Mouse (Mus musculus) lung, embryonic 15.5 days (tissue): ENCODE data around the gene Mtch1. TPM values are rescaled to one million over a fixed set of nuclear protein-coding genes. Genes with fewer than 3 reads are reported as not detected.
A peak's percentile ranks its signal among the peaks of the same experiment; 100 is the strongest.

Experiments used
- ATAC-seq: fragments of 200-750 bp; cut with Nextera tagmentation; 2 replicates; pipeline ENCODE4 v1.8.0; 2017; ENCODE audit warnings: moderate number of reproducible peaks, borderline replicate concordance; ENCODE audit not compliant: low FRiP score, low TSS enrichment; ENCODE audit errors: extremely low read depth
- H3K27ac ChIP-seq: fragments of 300-500 bp; sonication (generic); 2 replicates; pipeline ENCODE4 v1.5.1; 2015; ENCODE audit warnings: moderate library complexity, mild to moderate bottlenecking, inconsistent platforms
- H3K27me3 ChIP-seq: fragments of 300-500 bp; sonication (generic); 2 replicates; pipeline ENCODE4 v1.6.1; 2015; ENCODE audit warnings: inconsistent platforms
- H3K36me3 ChIP-seq: fragments of 300-500 bp; sonication (generic); 2 replicates; pipeline ENCODE4 v1.6.1; 2015; ENCODE audit warnings: inconsistent platforms
- H3K4me1 ChIP-seq: fragments of 300-500 bp; sonication (generic); 2 replicates; pipeline ENCODE4 v1.6.1; 2015; ENCODE audit warnings: inconsistent platforms
- H3K4me2 ChIP-seq: fragments of 300-500 bp; sonication (generic); 2 replicates; pipeline ENCODE4 v1.6.1; 2015; ENCODE audit warnings: inconsistent platforms, mild to moderate bottlenecking, moderate library complexity
- H3K4me3 ChIP-seq: fragments of 300-500 bp; sonication (generic); 2 replicates; pipeline ENCODE4 v1.5.1; 2015; ENCODE audit warnings: mild to moderate bottlenecking, inconsistent platforms
- H3K9ac ChIP-seq: fragments of 300-500 bp; sonication (generic); 2 replicates; pipeline ENCODE4 v1.6.1; 2015; ENCODE audit warnings: inconsistent platforms
- H3K9me3 ChIP-seq: fragments of 300-500 bp; sonication (generic); 2 replicates; pipeline ENCODE4 v1.6.1; 2016; ENCODE audit warnings: inconsistent platforms
- WGBS: fragments of 180-500 bp; shearing (Covaris S2); methylation state at CpG from one replicate; pipeline ENCODE4 v1.1.7; 2015; 5-methylcytosine and 5-hydroxymethylcytosine counted together
- polyA plus RNA-seq: library from polyadenylated mRNA; unstranded; fragments of >200 nt; fragmentation: Nextera tagmentation; extraction: Ambion mirVana; gene quantifications from 2 replicates; pipeline ENCODE4 v1.2.1, GENCODE M21; 2015

Mtch1 gene
- polyA plus RNA-seq, 1 experiment from 2014 or later = 343 TPM

GRCm38 (mm10) chr17:29342010-29342910, 5.5 kb downstream of the Mtch1 start:
- Histone ChIP-seq H3K9ac (no peak overlapping the region), H3K4me1 (peaks cover 69% of the 10 kb centered on the region), H3K4me2 (peak overlapping the region; percentile 24; the same call in 1 of the 2 replicates), H3K36me3 (peaks cover 53% of the 10 kb centered on the region), H3K4me3 (no peak overlapping the region), H3K27me3 (no peaks in the 10 kb centered on the region), H3K9me3 (no peaks in the 10 kb centered on the region), H3K27ac (peak overlapping the region; percentile 90)
- WGBS = 24% methylated on average over 13 of the region's 13 CpGs
- ATAC-seq = peak; percentile 86

GRCm38 (mm10) chr17:29341591-29342003, 6.1 kb downstream of the Mtch1 start:
- Histone ChIP-seq H3K4me1 (peaks cover 67% of the 10 kb centered on the region), H3K9ac (no peak overlapping the region)
- ATAC-seq = peak; percentile 11

GRCm38 (mm10) chr17:29340406-29341261, 7.1 kb downstream of the Mtch1 start:
- H3K4me1 ChIP-seq = peaks cover 58% of the 10 kb centered on the region
- 71% methylated on average over 18 of the region's 18 CpGs for WGBS
- no peak overlapping the region for H3K9ac ChIP-seq
- no peak overlapping the region for H3K4me3 ChIP-seq
- H3K27ac ChIP-seq = peak overlapping the region; percentile 90
- no peaks in the 10 kb centered on the region for H3K27me3 ChIP-seq
- H3K9me3 ChIP-seq = no peaks in the 10 kb centered on the region
- no peak for ATAC-seq
- H3K4me2 ChIP-seq = no peak overlapping the region
- H3K36me3 ChIP-seq = peaks cover 70% of the 10 kb centered on the region

More at GRCm38 (mm10) chr17:29341591-29342003, 6.1 kb downstream of the Mtch1 start:
- WGBS = 11% methylated on average over 9 of the region's 9 CpGs
- H3K27me3 ChIP-seq = no peaks in the 10 kb centered on the region
- peaks cover 60% of the 10 kb centered on the region for H3K36me3 ChIP-seq
- H3K4me3 ChIP-seq = no peak overlapping the region
- H3K4me2 ChIP-seq = peak overlapping the region; percentile 24; the same call in 1 of the 2 replicates
- H3K9me3 ChIP-seq = no peaks in the 10 kb centered on the region
- H3K27ac ChIP-seq = peak overlapping the region; percentile 90

- Histone ChIP-seq H3K27me3 (no peaks in the 10 kb centered on the region), H3K36me3 (peaks cover 79% of the 10 kb centered on the region), H3K4me1 (peaks cover 52% of the 10 kb centered on the region), H3K9me3 (no peaks in the 10 kb centered on the region), H3K9ac (no peak overlapping the region), H3K4me2 (no peak overlapping the region), H3K27ac (peak overlapping the region; percentile 72), H3K4me3 (no peak overlapping the region)
- 77% methylated on average over 11 of the region's 11 CpGs for WGBS
- ATAC-seq = no peak
Measured at GRCm38 (mm10) chr17:29339170-29339768, 8.5 kb downstream of the Mtch1 start.

GRCm38 (mm10) chr17:29337979-29338823, 9.5 kb downstream of the Mtch1 start:
- H3K9ac ChIP-seq = no peak overlapping the region
- peak overlapping the region; percentile 72; the same call in 1 of the 2 replicates for H3K27ac ChIP-seq
- no peak overlapping the region for H3K4me2 ChIP-seq
- no peak overlapping the region for H3K4me3 ChIP-seq
- WGBS = 87% methylated on average over 9 of the region's 9 CpGs
- no peaks in the 10 kb centered on the region for H3K27me3 ChIP-seq
- no peaks in the 10 kb centered on the region for H3K9me3 ChIP-seq
- peaks cover 78% of the 10 kb centered on the region for H3K36me3 ChIP-seq
- ATAC-seq = no peak
- H3K4me1 ChIP-seq = peaks cover 44% of the 10 kb centered on the region

GRCm38 (mm10) chr17:29336266-29336990, 11.3 kb downstream of the Mtch1 start:
- Histone ChIP-seq H3K4me3 (no peak overlapping the region), H3K36me3 (peaks cover 87% of the 10 kb centered on the region), H3K9ac (no peak overlapping the region), H3K4me2 (no peak overlapping the region), H3K27ac (no peak overlapping the region), H3K4me1 (peaks cover 26% of the 10 kb centered on the region), H3K27me3 (no peaks in the 10 kb centered on the region), H3K9me3 (no peaks in the 10 kb centered on the region)
- no peak for ATAC-seq
- WGBS = 90% methylated on average over 19 of the region's 19 CpGs

GRCm38 (mm10) chr17:29332186-29332685, 15.5 kb downstream of the Mtch1 start:
- peaks cover 4% of the 10 kb centered on the region for H3K27me3 ChIP-seq
- no peak; the same call in 1 of the 2 replicates for ATAC-seq
- H3K27ac ChIP-seq = no peak overlapping the region
- 0 out of 2 replicates have a peak, but pooled peaks cover 1% of the 10 kb centered on the region for H3K4me1 ChIP-seq
- peaks cover 59% of the 10 kb centered on the region for H3K36me3 ChIP-seq
- no peaks in the 10 kb centered on the region for H3K9me3 ChIP-seq
- H3K9ac ChIP-seq = no peak overlapping the region
- no peak overlapping the region for H3K4me3 ChIP-seq
- no peak overlapping the region for H3K4me2 ChIP-seq
- WGBS = 77% methylated on average over 4 of the region's 4 CpGs

- Histone ChIP-seq H3K4me2 (no peak overlapping the region), H3K4me1 (peaks cover 11% of the 10 kb centered on the region), H3K4me3 (no peak overlapping the region), H3K36me3 (peaks cover 45% of the 10 kb centered on the region), H3K9ac (no peak overlapping the region), H3K9me3 (no peaks in the 10 kb centered on the region), H3K27me3 (peaks cover 14% of the 10 kb centered on the region), H3K27ac (no peak overlapping the region)
- WGBS = 34% methylated on average over 5 of the region's 5 CpGs
- no peak for ATAC-seq
Measured at GRCm38 (mm10) chr17:29330671-29331410, 16.9 kb downstream of the Mtch1 start.

- no peak overlapping the region for H3K27ac ChIP-seq
- H3K27me3 ChIP-seq = peaks cover 17% of the 10 kb centered on the region
- ATAC-seq = no peak
- H3K36me3 ChIP-seq = peaks cover 39% of the 10 kb centered on the region
- H3K4me2 ChIP-seq = no peak overlapping the region
- peaks cover 11% of the 10 kb centered on the region for H3K4me1 ChIP-seq
- no peaks in the 10 kb centered on the region for H3K9me3 ChIP-seq
- 78% methylated on average over 3 of the region's 3 CpGs for WGBS
- H3K9ac ChIP-seq = no peak overlapping the region
- no peak overlapping the region for H3K4me3 ChIP-seq
Measured at GRCm38 (mm10) chr17:29330221-29330620, 17.5 kb downstream of the Mtch1 start.

- H3K27ac ChIP-seq = no peak overlapping the region
- H3K4me3 ChIP-seq = no peak overlapping the region
- 75% methylated on average over 9 of the region's 9 CpGs for WGBS
- no peak for ATAC-seq
- H3K4me1 ChIP-seq = peaks cover 11% of the 10 kb centered on the region
- H3K9ac ChIP-seq = no peak overlapping the region
- no peaks in the 10 kb centered on the region for H3K9me3 ChIP-seq
- peaks cover 20% of the 10 kb centered on the region for H3K36me3 ChIP-seq
- H3K27me3 ChIP-seq = peaks cover 20% of the 10 kb centered on the region
- no peak overlapping the region for H3K4me2 ChIP-seq
Measured at GRCm38 (mm10) chr17:29327691-29328090, 20.0 kb downstream of the Mtch1 start.
